In the genomic region with DNA sequence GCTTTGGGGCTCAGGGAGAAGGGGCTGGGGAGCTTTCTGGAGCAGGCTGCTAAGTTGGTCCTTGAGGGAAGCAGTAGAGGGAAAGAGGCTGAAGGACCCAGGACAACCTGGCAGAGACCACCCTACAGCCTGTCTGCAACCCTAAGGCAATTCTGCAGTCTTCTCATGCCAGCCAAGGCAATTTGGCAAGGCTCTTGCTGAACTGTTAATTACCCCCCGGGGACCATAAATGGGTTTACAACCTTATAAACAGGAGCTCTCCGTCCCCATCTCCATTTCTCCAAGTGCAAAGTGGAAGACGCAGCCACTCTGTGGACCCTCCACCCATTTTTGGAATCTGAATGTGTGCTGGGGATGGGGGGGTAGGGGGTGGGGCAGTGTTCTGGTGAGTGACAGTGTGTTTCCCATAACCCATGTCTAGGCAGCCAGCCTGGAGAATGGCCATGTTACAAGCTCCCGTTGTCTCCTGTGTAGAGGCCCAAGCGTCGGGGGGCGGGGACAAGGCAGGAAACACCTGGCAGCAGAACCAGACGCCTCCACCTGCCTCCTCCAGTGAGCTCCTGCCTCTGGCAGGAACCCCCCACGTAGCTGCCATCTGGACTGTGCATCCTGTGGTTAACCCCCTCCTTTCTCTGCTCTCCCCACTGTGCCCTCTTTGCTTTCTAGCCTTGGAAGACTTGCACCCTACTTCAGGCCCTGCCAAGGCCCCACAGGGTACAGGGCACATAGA, we compare ENCODE assay signal across 9 mouse cellular contexts. TPM values are rescaled to one million over a fixed set of nuclear protein-coding genes. Genes with fewer than 3 reads are reported as not detected.
A peak's percentile ranks its signal among the peaks of the same experiment; 100 is the strongest.
DNase-seq lines count a peak whose midpoint lies in the region; ATAC-seq and TF ChIP-seq lines count a peak whose summit lies in the region.
"Had no signal": no experiment of that assay in that cellular context is flagged by ENCODE, and none has a peak within 500 bp of the region (broad histone marks: within the 10 kb centered on the region; RNA-seq: fewer than 3 reads in every experiment).

No protein-coding gene starts in this region.

- H3K9ac ChIP-seq in liver, embryonic 12.5 days, result no peak overlapping the region
- H3K9ac ChIP-seq in lung, postnatal 0 days (replicated peaks; ENCODE audit: low read depth), result no peak overlapping the region
- H3K9ac ChIP-seq: liver, embryonic 14.5 days had no signal

- no peak for TF ChIP-seq EP300 in lung, postnatal 0 days (IDR thresholded peaks at IDR 0.05)

- WGBS in liver, embryonic 12.5 days (ENCODE audit: insufficient replicate concordance), result 14% methylated on average over 9 of the region's 9 CpGs
- 28% methylated on average over 9 of the region's 9 CpGs for WGBS in lung, postnatal 0 days

- no peaks in the 10 kb centered on the region for H3K27me3 ChIP-seq in liver, embryonic 12.5 days (replicated peaks)
- H3K27me3 ChIP-seq in lung, postnatal 0 days (replicated peaks; ENCODE audit: insufficient read depth, low read length), result no peaks in the 10 kb centered on the region

- H3K36me3 ChIP-seq in liver, embryonic 12.5 days, result no peaks in the 10 kb centered on the region
- H3K36me3 ChIP-seq in lung, postnatal 0 days (ENCODE audit: insufficient read depth, low read length), result no peaks in the 10 kb centered on the region

- H3K4me3 ChIP-seq in liver, embryonic 12.5 days, result no peak overlapping the region
- H3K4me3 ChIP-seq in lung, postnatal 0 days (ENCODE audit: low read depth, low read length), result no peak overlapping the region

- no peaks in the 10 kb centered on the region for H3K9me3 ChIP-seq in liver, embryonic 12.5 days (replicated peaks)
- no peaks in the 10 kb centered on the region for H3K9me3 ChIP-seq in lung, postnatal 0 days (ENCODE audit: low read length)

- 0 out of 2 replicates have a peak, but pooled peaks cover 5% of the 10 kb centered on the region for H3K4me1 ChIP-seq in liver, embryonic 12.5 days
- H3K4me1 ChIP-seq in lung, postnatal 0 days (ENCODE audit: insufficient read depth, low read depth, low read length), result peaks cover 4% of the 10 kb centered on the region; the same call in 1 of the 2 replicates

- no peak overlapping the region for H3K4me2 ChIP-seq in liver, embryonic 12.5 days
- H3K4me2 ChIP-seq in lung, postnatal 0 days (replicated peaks; ENCODE audit: low read depth, low read length), result no peak overlapping the region

- peak; percentile 38 for DNase-seq in liver
- DNase-seq in cerebellum, adult 9-10 months, result peak; percentile 38
- peak; percentile 91 for DNase-seq in forelimb bud, embryonic 11.5 days (ENCODE audit: low read depth, low spot score)
- peak; percentile 31 for DNase-seq in lung, postnatal 0 days (ENCODE audit: low spot score)
- DNase-seq in spleen, postnatal 4 days (ENCODE audit: low spot score in 2 of 2), result peak; percentile 62 to 76
- DNase-seq in urinary bladder, postnatal 10 days (ENCODE audit: low spot score), result no peak
- no peak for DNase-seq in layer of hippocampus, postnatal 25 days (ENCODE audit: extremely low spot score in 1 of 2, low spot score in 1 of 2)

- no peak overlapping the region for H3K27ac ChIP-seq in liver, embryonic 12.5 days
- no peak overlapping the region for H3K27ac ChIP-seq in lung, postnatal 0 days (ENCODE audit: low read length)
- H3K27ac ChIP-seq: liver, embryonic 14.5 days had no signal

- TF ChIP-seq CTCF in lung, postnatal 0 days (IDR thresholded peaks at IDR 0.05), result no peak

- no peak for ATAC-seq in liver, embryonic 12.5 days
- ATAC-seq in lung, postnatal 0 days, result no peak

RNA-seq across cellular contexts. Expression of gene Fam163b, which starts 20.5 kb away (rescaled TPM):
- polyA plus RNA-seq in liver, embryonic 12.5 days (2016; fragmentation: Nextera tagmentation; extraction: Ambion mirVana), result 0.08 TPM in 1 of 2 replicates, not detected in the other
- 0.26 and 0.43 TPM in 2 replicates for polyA plus RNA-seq in lung, postnatal 0 days (2015; fragmentation: Nextera tagmentation; extraction: Ambion mirVana)
- 100 to 1,000 TPM; 119 to 162 TPM for total RNA-seq in layer of hippocampus, postnatal 25 days (2021)

RNA-seq across cellular contexts. Expression of gene Adamtsl2, which starts 42.6 kb away (rescaled TPM):
- polyA plus RNA-seq in liver, embryonic 12.5 days (2016; fragmentation: Nextera tagmentation; extraction: Ambion mirVana), result 0.77 and 1.3 TPM in 2 replicates
- 50.6 and 52.3 TPM in 2 replicates for polyA plus RNA-seq in lung, postnatal 0 days (2015; fragmentation: Nextera tagmentation; extraction: Ambion mirVana)
- 10 to 100 TPM; 10.9 to 12.7 TPM for total RNA-seq in layer of hippocampus, postnatal 25 days (2021)

RNA-seq across cellular contexts. Expression of gene Dbh, which starts 43.2 kb away (rescaled TPM):
- polyA plus RNA-seq in liver, embryonic 12.5 days (2016; fragmentation: Nextera tagmentation; extraction: Ambion mirVana), result 0.05 and 0.12 TPM in 2 replicates
- 0.17 and 0.37 TPM in 2 replicates for polyA plus RNA-seq in lung, postnatal 0 days (2015; fragmentation: Nextera tagmentation; extraction: Ambion mirVana)
- total RNA-seq in layer of hippocampus, postnatal 25 days (2021), result under 1 TPM; 0.54 TPM
- polyA plus RNA-seq: liver, embryonic 14.5 days had no signal

RNA-seq across cellular contexts. Expression of gene Mymk, which starts 49.8 kb away (rescaled TPM):
- polyA plus RNA-seq in liver, embryonic 12.5 days (2016; fragmentation: Nextera tagmentation; extraction: Ambion mirVana), result 0.14 and 0.90 TPM in 2 replicates
- polyA plus RNA-seq in lung, postnatal 0 days (2015; fragmentation: Nextera tagmentation; extraction: Ambion mirVana), result 0.36 and 0.76 TPM in 2 replicates
- total RNA-seq in layer of hippocampus, postnatal 25 days (2021), result under 1 TPM; 0.61 to 0.71 TPM
- polyA plus RNA-seq: liver, embryonic 14.5 days had no signal

Comparison
In these comparisons a context has a peak if more than half of its experiments do, and no peak if none do; other contexts are left out.
1. DNase-seq: peak in liver (single experiment), cerebellum, adult 9-10 months (single experiment), forelimb bud, embryonic 11.5 days (single experiment), lung, postnatal 0 days (single experiment) and spleen, postnatal 4 days (2 of 2); none in urinary bladder, postnatal 10 days (single experiment) and layer of hippocampus, postnatal 25 days (0 of 2).
2. RNA of gene Adamtsl2, which starts 42.6 kb away (polyA plus RNA-seq): 50.6 to 52.3 TPM in lung, postnatal 0 days; 0.77 to 1.3 TPM in liver, embryonic 12.5 days; every median in the first group is over 10 times any median in the second.